Mouse (Mus musculus) thymus, postnatal 0 days (tissue): ENCODE data around the gene Fzd7. TPM values are rescaled to one million over a fixed set of nuclear protein-coding genes. Genes with fewer than 3 reads are reported as not detected.
"Not testable (repeated sequence)": the region's sequence is repeated elsewhere in the genome, so short reads cannot be mapped to it uniquely, and the experiment has no call there.

Source experiments
- DNase-seq: peaks from one replicate; pipeline ENCODE4 v3.0.0-alpha.2; 2015; ENCODE audit warnings: low spot score
- polyA plus RNA-seq: library from polyadenylated mRNA; unstranded; fragments of >200 nt; fragmentation: Nextera tagmentation; extraction: Ambion mirVana; gene quantifications from 2 replicates; pipeline ENCODE4 v1.2.1, GENCODE M21; 2015

The Fzd7 gene
- polyA plus RNA-seq: 2.3 TPM in 2 replicates

- DNase-seq: no peak
Measured at GRCm38 (mm10) chr1:59482331-59482695, at the start of gene Fzd7. Fzd7 (plus strand) TSS chr1:59482424.

GRCm38 (mm10) chr1:59433296-59433695 lies 48.9 kb upstream of the Fzd7 start:
- no peak for DNase-seq

- DNase-seq: no peak
Measured at GRCm38 (mm10) chr1:59434071-59434470, 48.2 kb upstream of the Fzd7 start.

GRCm38 (mm10) chr1:59435270-59435669 lies 47.0 kb upstream of the Fzd7 start:
- DNase-seq: no peak

DNA sequence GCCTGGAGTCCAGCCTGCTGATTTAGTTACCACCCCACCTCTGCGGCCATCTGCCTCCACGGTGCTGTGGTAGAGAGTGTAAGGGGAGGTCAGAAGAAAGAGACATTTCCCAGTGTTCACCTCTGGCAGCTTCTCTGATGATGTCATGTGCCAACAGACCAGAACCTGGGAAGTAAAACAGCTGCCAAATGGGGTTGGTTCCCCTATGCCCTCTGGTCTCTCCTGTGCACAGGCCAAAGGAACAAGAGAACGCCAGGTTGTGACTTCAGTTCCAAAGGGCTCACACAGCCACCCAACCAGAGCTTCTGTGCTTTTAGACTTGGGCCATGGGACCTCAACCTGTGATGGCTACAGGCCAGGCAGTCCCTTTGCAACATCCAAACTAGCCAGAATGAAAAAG lies 45.9 kb upstream of the Fzd7 start:
- DNase-seq: no peak

DNA sequence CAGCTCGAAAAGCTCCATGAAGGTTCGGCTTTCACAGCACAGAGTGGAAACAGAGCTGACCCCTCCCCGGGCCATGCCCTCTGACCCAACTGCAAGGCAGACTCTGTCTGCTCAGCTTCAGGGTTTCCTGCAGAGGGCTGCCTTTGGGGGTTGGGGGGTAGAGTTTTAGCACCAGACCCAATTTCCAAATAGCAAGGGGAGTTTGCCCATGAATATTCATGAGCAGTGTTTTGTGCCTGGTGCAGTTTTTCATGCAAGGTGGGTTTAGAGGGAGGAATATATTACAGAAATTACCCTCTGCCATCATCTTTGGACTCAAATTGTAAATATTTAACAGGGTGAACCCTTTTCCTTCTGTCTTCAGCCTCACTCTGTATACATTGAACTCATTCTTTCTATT lies 44.3 kb upstream of the Fzd7 start:
- no peak for DNase-seq

GRCm38 (mm10) chr1:59438330-59438729 lies 43.9 kb upstream of the Fzd7 start:
- DNase-seq: no peak

DNA sequence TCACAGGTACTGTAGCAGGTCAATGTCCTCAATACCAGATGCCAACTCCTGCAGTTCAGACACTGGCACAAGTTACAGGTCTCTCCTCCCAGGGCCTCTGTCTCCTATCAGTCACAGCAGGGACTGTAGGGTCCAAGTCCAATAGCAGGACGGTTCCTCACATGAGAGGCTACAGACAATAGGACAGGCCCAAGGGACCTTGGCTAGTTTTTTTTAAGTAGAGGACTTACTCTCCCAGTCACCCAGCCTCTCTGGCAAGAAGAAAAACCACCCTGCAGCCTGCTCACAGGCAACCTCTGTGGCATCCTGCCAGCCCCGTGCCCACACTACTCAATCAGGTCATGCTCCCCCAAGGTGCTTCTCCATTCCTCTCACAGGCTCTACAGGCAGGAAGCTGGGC lies 43.0 kb upstream of the Fzd7 start:
- DNase-seq: no peak

DNA sequence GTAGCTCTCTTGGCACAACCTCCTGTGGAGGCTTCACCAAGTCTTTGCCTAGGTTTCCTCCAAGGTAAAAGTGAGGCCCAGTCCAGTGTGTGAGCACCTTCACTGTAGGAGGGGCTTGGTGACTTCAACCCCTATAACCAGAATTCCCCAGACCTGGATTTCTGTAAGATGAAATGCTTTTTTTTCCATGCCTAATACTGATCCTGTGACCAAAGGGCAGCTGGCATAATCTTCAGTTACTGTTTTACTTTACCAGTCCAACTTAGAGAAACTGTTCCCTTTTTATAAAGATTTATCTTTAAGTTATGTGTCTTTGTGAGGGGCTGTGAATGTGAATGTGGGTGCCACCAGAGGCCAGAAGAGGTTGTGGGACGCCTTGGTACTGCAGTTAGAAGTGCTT lies 42.3 kb upstream of the Fzd7 start:
- no peak for DNase-seq

GRCm38 (mm10) chr1:59442721-59443120 lies 39.5 kb upstream of the Fzd7 start:
- not testable (repeated sequence) for DNase-seq

DNA sequence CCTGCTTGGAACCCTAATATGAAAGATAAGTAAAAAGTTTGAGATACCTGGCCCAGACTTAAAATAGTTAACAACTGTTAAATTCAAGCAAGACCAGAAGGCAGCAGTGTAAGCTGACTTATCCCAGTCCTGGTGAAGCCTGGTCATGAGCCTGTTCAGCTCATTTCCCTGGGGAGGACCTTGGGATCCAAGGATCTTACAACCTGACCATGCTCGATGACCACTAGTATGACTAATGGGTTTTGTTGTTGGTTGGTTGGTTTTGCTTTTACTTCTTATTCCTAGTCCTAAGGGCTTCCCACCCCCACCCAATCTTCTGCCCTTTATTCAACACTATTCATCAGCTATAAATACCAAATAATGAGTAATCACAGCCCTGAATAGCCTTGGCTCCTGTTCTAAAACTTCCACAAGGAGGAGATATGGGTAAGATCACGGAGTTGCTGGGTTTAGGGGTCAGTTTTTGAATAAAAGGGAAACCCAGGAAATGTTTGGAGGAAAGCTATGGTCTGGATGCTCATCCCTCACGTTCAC lies 38.0 kb upstream of the Fzd7 start:
- DNase-seq: no peak

DNA sequence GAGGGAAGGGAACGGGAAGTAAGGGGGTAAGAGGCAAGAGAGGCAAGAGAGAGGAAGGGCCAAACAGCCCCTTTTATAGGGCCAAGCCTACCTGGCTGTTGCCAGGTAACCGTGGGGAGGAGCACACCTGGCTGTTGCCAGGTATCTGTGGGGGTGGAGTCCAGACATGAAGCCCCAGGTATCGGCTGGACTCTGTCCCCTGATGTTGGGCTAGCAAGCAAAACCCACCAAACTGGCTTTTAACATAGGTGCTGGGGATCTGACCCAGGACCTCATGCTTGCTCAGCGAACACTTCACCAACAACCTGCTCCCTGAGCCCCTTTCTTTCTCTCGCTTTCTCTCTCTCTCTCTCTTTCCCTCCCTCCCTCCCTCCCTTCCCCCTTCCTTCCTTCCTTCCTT lies 37.0 kb upstream of the Fzd7 start:
- DNase-seq: no peak

DNA sequence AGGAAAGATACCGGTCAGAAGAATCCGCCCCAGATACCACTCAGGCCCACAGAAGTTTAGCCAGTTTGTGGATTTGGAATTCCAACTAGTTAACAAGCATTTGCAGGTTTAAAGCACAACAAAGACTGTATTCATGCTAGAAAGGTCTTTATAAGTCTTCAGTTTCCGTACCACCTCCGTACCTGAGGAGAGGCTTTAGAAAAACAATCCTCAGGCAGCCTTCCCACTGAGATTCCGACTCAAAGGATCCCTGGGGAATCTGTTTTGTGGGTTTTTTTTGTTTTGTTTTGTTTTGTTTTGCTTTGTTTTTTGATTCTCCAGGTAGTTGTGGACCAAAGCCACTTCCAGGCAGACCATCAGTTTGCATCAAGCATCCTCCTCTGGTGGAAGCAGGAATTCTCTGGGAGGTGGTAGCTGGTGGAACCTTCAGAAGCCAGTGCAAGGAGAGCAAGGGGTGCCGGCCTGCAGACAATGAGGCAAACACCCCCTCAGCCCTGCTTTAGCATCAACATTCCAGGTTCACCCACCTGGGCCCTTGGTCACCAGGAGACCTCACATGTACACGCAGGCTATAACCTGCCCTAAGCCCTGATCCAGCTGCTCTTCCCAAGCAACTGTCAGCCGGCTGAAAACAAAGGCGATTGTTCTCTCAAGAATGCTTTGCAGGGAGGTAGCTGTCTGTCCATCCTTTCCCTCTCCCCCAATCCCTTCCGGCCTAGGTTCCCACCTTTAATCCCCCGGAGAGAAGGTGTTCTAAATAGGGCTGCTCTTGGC lies 33.5 kb upstream of the Fzd7 start:
- no peak for DNase-seq

DNA sequence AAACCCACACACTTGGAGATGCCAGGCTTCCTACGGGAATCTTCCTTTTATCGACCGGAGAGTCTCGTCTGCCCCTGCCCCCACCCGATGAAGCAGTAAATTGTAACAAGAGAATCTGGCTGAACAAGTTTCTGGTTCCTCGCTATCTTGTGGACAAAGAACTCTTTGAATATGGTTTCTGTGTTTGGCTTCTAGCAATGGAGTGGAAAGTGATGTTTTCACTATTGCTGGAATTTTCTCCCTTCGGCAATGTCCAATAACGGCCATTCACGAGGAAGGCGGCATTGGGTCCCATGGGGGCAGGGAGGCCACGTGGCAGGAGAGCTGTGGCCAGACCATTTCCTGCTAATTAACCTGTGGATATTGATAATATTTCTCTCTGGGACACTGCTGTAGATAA lies 32.8 kb upstream of the Fzd7 start:
- DNase-seq: no peak

DNA sequence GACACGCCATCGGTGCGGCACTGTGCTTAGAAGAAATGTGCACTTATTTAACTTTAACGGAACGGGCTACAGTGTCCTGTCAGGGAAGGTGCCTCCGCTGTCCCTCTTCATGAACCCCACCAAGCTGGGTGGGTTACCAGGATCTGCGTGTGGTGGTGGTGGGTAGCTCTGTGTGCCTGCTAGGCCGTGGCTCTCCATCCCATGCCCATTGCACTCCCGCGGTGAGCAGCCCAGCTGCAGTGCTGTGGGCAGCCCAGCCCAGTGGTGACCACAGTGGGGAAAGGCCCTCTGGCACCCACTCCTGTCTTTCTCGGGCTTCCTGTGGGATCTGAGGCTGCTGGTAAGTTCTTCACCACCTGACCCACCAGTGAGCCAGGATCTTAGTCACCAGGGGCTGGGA lies 31.3 kb upstream of the Fzd7 start:
- no peak for DNase-seq

DNA sequence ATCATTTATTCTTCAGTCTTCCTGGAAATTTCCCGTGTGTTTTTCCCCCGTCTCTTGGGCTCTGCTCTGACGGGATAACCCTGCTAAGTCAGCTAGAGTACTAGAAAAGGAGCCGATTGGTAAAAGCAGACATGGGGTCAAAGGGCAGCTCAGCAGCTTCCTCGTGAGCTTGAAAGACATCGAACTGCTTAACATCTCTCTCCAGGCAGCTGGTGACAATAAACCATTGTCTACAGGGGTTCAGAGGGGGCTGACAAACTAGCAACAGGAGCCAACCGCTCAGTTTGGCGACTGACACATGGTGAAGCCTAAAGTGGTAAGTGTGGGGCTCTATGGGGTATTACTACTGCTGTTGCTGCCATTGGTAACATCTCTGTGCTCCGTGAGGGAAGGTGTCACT lies 30.6 kb upstream of the Fzd7 start:
- no peak for DNase-seq

DNA sequence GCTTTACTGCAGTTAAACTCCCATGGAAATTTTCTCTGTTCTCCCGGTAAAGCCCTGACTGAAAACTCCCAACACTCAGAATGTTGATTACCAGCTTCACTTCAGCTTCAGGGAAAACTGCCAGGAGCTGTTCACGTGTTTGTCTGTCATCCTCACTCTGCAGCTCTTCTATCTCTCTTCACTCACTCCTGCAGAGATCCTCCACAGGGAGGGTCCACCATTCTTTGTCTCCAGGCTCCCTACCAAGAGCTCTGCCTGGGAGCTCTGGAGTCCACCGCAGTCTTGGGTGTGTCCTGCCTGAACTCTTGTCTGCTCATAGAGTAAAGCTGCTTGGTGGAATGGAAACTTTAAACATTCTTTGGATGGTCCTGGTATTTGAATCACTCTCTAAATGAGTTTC lies 25.4 kb upstream of the Fzd7 start:
- no peak for DNase-seq

DNA sequence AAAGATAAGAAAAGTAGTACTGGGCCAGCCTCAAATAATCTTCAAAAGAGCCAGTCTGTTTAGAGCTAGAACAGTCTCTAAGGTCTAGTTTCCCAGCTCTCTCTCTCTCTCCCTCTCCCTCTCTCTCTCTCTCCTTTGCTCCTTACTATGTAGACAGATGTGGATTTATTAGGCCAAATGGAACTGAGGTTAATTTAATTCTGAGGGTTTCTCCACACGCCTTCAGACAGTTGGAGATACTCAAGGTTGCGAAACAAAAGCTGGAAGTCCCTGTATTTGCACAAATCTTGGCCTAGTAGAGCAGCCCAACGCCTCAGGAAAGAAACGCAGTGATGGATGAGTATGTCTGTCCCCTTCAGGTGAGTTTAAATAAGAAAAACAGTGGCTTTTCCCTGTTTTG lies 24.4 kb upstream of the Fzd7 start:
- no peak for DNase-seq

DNA sequence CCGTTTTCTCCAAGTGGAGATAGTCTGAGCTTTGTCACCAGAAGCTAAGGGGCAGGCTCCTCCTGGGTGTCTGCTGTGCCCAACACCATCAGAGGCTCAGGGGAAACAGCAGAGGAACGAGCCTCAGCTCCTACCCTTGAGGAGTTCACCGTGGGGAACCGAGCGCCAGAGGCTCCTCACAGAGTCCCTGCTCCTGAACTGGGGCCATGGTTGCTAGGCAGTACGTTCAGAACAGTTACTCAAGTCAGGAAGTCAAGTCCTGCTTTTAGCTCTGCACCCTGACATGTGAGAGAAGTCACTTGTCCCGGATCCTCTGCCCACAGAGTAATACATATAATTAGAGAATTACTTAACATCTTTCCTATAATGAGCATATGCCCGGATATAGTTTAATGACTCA lies 23.3 kb upstream of the Fzd7 start:
- no peak for DNase-seq

DNA sequence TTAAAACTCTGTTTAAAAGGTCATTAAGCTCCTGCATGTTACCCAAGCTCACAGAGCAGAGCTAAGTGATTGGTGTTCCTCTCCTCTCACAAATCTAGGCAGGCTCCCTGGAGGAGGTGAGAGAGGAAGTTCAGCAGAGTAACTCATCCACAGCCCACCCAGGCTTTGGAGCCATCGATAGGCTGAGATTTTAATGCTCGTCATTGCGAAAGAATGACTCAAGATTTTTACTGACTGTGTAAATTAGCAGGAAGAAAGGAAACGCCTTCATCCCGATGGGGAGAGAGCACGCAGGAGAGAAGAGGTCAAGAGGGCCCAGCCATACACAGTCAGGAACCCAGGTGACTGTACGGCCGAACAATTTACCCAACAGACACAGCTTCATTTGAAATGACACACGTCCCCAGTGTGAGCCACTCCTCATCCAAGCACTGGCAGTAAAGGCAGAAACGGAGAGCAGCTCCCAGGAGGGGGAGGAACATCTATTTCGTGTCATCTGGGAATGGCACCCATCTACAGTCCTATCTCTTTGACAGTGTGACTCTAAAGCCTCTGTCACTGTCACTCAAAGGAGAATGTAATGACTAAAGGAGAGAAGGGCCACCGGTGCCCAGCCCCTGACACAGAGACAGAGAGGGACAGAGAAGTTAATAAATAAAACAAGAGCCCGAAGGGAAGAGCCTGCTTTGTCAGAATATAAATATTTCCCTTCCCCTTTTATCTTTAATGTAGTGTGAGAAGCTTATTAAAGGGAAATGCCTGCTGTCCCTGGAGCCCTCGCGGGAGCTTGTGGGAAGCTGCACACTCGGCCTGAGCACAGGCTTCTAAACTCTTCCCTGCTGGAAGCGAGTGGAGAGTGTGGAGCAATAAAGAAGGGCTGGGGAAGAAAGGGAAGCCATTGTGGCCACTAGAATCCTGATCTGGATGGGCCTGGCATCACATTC lies 17.3 kb upstream of the Fzd7 start:
- no peak for DNase-seq

DNA sequence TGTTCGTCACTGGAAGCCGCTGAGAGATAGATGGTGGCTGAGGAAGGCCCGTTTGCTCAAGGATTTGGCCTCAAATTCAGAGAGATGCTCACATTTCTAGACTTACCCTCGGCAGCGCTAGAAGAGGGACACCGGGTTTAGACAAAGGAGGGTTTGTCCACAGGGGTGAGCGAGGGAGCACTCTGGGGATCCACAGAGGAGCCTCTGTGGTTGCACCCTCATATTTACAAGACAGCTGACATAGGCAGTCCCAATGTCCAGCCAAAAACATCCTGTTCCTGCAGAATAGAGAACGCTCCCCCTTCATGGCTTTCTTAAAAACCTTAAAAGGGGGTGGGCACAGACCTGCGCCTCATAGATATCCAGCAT lies 16.6 kb upstream of the Fzd7 start:
- no peak for DNase-seq

GRCm38 (mm10) chr1:59469170-59469569 lies 13.1 kb upstream of the Fzd7 start:
- DNase-seq: no peak
